Mouse (Mus musculus) MEL (cell line): ENCODE data around the gene Best3. TPM values are rescaled to one million over a fixed set of nuclear protein-coding genes. Genes with fewer than 3 reads are reported as not detected.

Source experiments
- DNase-seq: peaks from one replicate; pipeline ENCODE4 v3.0.0; 2011; ENCODE audit warnings: low read depth, low spot score
- H3K27ac ChIP-seq: 2 replicates; pipeline ENCODE4 v1.5.1; 2012; ENCODE audit warnings: low read depth, mild to moderate bottlenecking, control low read depth, low read length, moderate library complexity; ENCODE audit not compliant: control insufficient read depth
- H3K27me3 ChIP-seq, 2 experiments: fragments of 150-350 bp in 1 of 2; sonication (generic) in 1 of 2; 2 replicates each; pipeline ENCODE4 v1.6.1; 2012; ENCODE audit warnings: low read length in 2 of 2, mild to moderate bottlenecking in 2 of 2, improper control_type of control experiment in 1 of 2, moderate library complexity in 1 of 2; ENCODE audit not compliant: insufficient read depth in 2 of 2, control insufficient read depth in 1 of 2
- H3K36me3 ChIP-seq, 2 experiments: 2 replicates each; pipeline ENCODE4 v1.6.1; 2012 to 2014; ENCODE audit warnings: low read length in 2 of 2, improper control_type of control experiment in 1 of 2, inconsistent platforms in 1 of 2, mild to moderate bottlenecking in 1 of 2; ENCODE audit not compliant: insufficient read depth in 2 of 2, control insufficient read depth in 1 of 2
- H3K4me1 ChIP-seq, 2 experiments: fragments of 150-350 bp in 1 of 2; sonication (generic) in 1 of 2; 2 replicates each; pipeline ENCODE4 v1.6.1; 2012; ENCODE audit warnings: low read length in 2 of 2, improper control_type of control experiment in 1 of 2, mild to moderate bottlenecking in 1 of 2; ENCODE audit not compliant: insufficient read depth in 2 of 2, control insufficient read depth in 1 of 2
- H3K4me3 ChIP-seq, 2 experiments: fragments of 150-350 bp in 1 of 2; sonication (generic) in 1 of 2; 2 replicates each; pipeline ENCODE4 v1.5.1; 2012; ENCODE audit warnings: low read depth in 2 of 2, low read length in 2 of 2, mild to moderate bottlenecking in 2 of 2, moderate library complexity in 2 of 2, control low read depth in 1 of 2, improper control_type of control experiment in 1 of 2; ENCODE audit not compliant: control insufficient read depth in 1 of 2, insufficient read depth in 1 of 2
- H3K79me2 ChIP-seq: 2 replicates; pipeline ENCODE4 v1.6.1; 2012; ENCODE audit warnings: mild to moderate bottlenecking, low read length, moderate library complexity; ENCODE audit not compliant: control insufficient read depth, poor library complexity, insufficient read depth
- H3K9ac ChIP-seq: 2 replicates; pipeline ENCODE4 v1.6.1; 2012; ENCODE audit warnings: low read depth, mild to moderate bottlenecking, control low read depth, low read length, moderate library complexity; ENCODE audit not compliant: control insufficient read depth, poor library complexity, severe bottlenecking
- H3K9me3 ChIP-seq: fragments of 150-350 bp; sonication (generic); replicated peaks from 2 replicates; pipeline ENCODE4 v1.6.1; 2012; ENCODE audit warnings: mild to moderate bottlenecking, low read length, improper control_type of control experiment, moderate library complexity; ENCODE audit not compliant: insufficient read depth
- BHLHE40 ChIP-seq: IDR thresholded peaks from 2 replicates; pipeline ENCODE4 v1.6.1; 2012; ENCODE audit warnings: low read depth, mild to moderate bottlenecking, inconsistent platforms, low read length, improper control_type of control experiment, borderline replicate concordance
- CHD2 ChIP-seq: IDR thresholded peaks from 2 replicates; pipeline ENCODE4 v1.6.1; 2011; ENCODE audit warnings: low read length, improper control_type of control experiment
- CTCF ChIP-seq, 3 experiments: IDR thresholded peaks in 2 of 3; conservative IDR thresholded peaks in 1 of 3; 2 replicates each; pipeline ENCODE4 v1.5.1; 2011 to 2012; ENCODE audit warnings: low read length in 3 of 3, low read depth in 2 of 3, mild to moderate bottlenecking in 2 of 3, improper control_type of control experiment in 1 of 3, inconsistent platforms in 1 of 3, mixed read lengths in 1 of 3, moderate library complexity in 1 of 3; ENCODE audit not compliant: control insufficient read depth in 1 of 3, insufficient read depth in 1 of 3, poor library complexity in 1 of 3, severe bottlenecking in 1 of 3
- E2F4 ChIP-seq: IDR thresholded peaks from 2 replicates; pipeline ENCODE4 v1.6.1; 2011; ENCODE audit warnings: low read depth, low read length, improper control_type of control experiment, borderline replicate concordance
- GABPA ChIP-seq: IDR thresholded peaks from 2 replicates; pipeline ENCODE4 v1.6.1; 2012; ENCODE audit warnings: low read depth, mild to moderate bottlenecking, inconsistent platforms, low read length, improper control_type of control experiment, moderate library complexity
- JUND ChIP-seq: IDR thresholded peaks from 2 replicates; pipeline ENCODE4 v1.6.1; 2011; ENCODE audit warnings: low read depth, mild to moderate bottlenecking, improper control_type of control experiment, low read length
- MAFK ChIP-seq: IDR thresholded peaks from 2 replicates; pipeline ENCODE4 v1.6.1; 2011; ENCODE audit warnings: low read depth, mild to moderate bottlenecking, low read length, improper control_type of control experiment, borderline replicate concordance
- MEF2A ChIP-seq: IDR thresholded peaks from 2 replicates; pipeline ENCODE4 v1.6.1; 2014; ENCODE audit warnings: low read depth, mild to moderate bottlenecking, inconsistent platforms, low read length, improper control_type of control experiment; ENCODE audit not compliant: poor library complexity, insufficient replicate concordance, severe bottlenecking; ENCODE audit errors: extremely low read depth
- MYC ChIP-seq: IDR thresholded peaks from 2 replicates; pipeline ENCODE4 v1.6.1; 2011; ENCODE audit warnings: low read depth, mild to moderate bottlenecking, low read length, improper control_type of control experiment, moderate library complexity
- NELFE ChIP-seq: IDR thresholded peaks from 2 replicates; pipeline ENCODE4 v1.6.1; 2011; ENCODE audit warnings: low read depth, low read length, improper control_type of control experiment
- NRF1 ChIP-seq: IDR thresholded peaks from 2 replicates; pipeline ENCODE4 v1.6.1; 2014; ENCODE audit warnings: low read depth, mild to moderate bottlenecking, inconsistent platforms, low read length, improper control_type of control experiment, moderate library complexity; ENCODE audit not compliant: poor library complexity, insufficient read depth, severe bottlenecking
- POLR2A ChIP-seq, 2 experiments: IDR thresholded peaks; 2 replicates each; pipeline ENCODE4 v1.6.1; 2011 to 2012; ENCODE audit warnings: low read length in 2 of 2, mild to moderate bottlenecking in 2 of 2, control low read depth in 1 of 2, improper control_type of control experiment in 1 of 2, low read depth in 1 of 2, moderate library complexity in 1 of 2; ENCODE audit not compliant: control insufficient read depth in 1 of 2, insufficient read depth in 1 of 2, poor library complexity in 1 of 2
- RAD21 ChIP-seq: IDR thresholded peaks from 2 replicates; pipeline ENCODE4 v1.6.1; 2011; ENCODE audit warnings: mild to moderate bottlenecking, low read depth, low read length, improper control_type of control experiment
- SIN3A ChIP-seq: IDR thresholded peaks from 2 replicates; pipeline ENCODE4 v1.6.1; 2012; ENCODE audit warnings: low read length, improper control_type of control experiment, inconsistent platforms
- SMC3 ChIP-seq: IDR thresholded peaks from 2 replicates; pipeline ENCODE4 v1.6.1; 2011; ENCODE audit warnings: low read depth, low read length, improper control_type of control experiment
- TAL1 ChIP-seq: IDR thresholded peaks from 2 replicates; pipeline ENCODE4 v1.6.1; 2012; ENCODE audit warnings: mild to moderate bottlenecking, inconsistent platforms, low read length, moderate library complexity, mixed read lengths
- TBP ChIP-seq: IDR thresholded peaks from 2 replicates; pipeline ENCODE4 v1.8.0; 2011; ENCODE audit warnings: low read depth, low read length, improper control_type of control experiment
- USF2 ChIP-seq, 2 experiments: IDR thresholded peaks; 2 replicates each; pipeline ENCODE4 v1.6.1; 2011 to 2012; ENCODE audit warnings: improper control_type of control experiment in 2 of 2, low read length in 2 of 2, borderline replicate concordance in 1 of 2, inconsistent platforms in 1 of 2, low read depth in 1 of 2, mild to moderate bottlenecking in 1 of 2; ENCODE audit not compliant: insufficient read depth in 1 of 2
- ZKSCAN1 ChIP-seq: IDR thresholded peaks from 2 replicates; pipeline ENCODE4 v1.6.1; 2012; ENCODE audit warnings: low read depth, mild to moderate bottlenecking, inconsistent platforms, low read length, improper control_type of control experiment, moderate library complexity
- ZMIZ1 ChIP-seq: IDR thresholded peaks from 2 replicates; pipeline ENCODE4 v1.6.1; 2012; ENCODE audit warnings: low read depth, mild to moderate bottlenecking, inconsistent platforms, low read length, improper control_type of control experiment, moderate library complexity
- ZNF384 ChIP-seq: IDR thresholded peaks from 2 replicates; pipeline ENCODE4 v1.6.1; 2012; ENCODE audit warnings: low read depth, mild to moderate bottlenecking, inconsistent platforms, low read length, improper control_type of control experiment
- polyA plus RNA-seq, 2 experiments: library from polyadenylated mRNA; stranded (reverse) in 1 of 2; unstranded in 1 of 2; fragments of >175 nt in 1 of 2; fragments of >200 nt in 1 of 2; gene quantifications; 2 replicates each; pipeline versions ENCODE4 v1.2.1 to v1.2.4; 2012; ENCODE audit warnings: low replicate concordance in 2 of 2, low read depth in 1 of 2; ENCODE audit not compliant: insufficient read length in 2 of 2, insufficient read depth in 1 of 2, missing spikeins in 1 of 2
- total RNA-seq: library from RNA; depleted of rRNA; stranded (reverse); fragments of 300-350 nt; gene quantifications from 2 replicates; pipeline ENCODE4 v1.2.3, GENCODE M21; 2012

Gene Best3
- total and polyA plus RNA-seq, 3 experiments: not detected

DNA sequence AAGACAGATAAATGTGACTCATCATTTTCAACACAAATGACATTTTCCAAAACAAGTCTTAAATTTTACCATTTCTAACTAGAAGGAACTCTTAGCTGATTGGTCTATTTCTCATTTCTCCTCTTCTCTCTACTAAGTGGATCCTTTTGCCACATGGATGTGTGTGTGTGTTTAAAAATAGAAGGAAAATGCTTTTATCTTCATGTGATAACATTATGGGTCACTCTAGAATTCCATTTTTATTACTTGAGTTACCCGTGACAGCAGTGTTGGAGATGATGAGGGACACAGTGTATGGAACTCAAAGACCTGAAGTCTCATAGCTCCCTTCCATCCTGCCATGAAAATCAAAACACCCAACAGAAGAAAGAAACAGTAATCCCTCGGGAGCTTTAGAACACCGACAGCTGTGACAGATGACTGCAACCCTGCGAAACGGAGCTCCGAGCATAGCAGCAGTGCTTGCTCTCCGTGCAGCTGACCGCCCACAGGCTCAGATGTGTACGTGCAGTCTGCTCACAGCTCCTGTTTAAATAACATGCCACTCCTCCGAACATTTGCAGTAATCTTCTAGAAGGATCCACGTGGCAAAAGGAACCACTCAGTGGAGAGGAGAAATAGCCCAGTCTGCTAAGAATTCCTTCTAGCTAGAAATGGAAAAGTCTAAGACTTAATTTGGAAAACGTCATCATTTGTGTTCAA is 27.7 kb downstream of the Best3 start:
- Histone ChIP-seq H3K36me3 (no peaks in the 10 kb centered on the region), H3K4me3 (no peak overlapping the region), H3K27ac (no peak overlapping the region), H3K9ac (no peak overlapping the region), H3K9me3 (no peaks in the 10 kb centered on the region), H3K4me1 (no peaks in the 10 kb centered on the region), H3K79me2 (no peaks in the 10 kb centered on the region), H3K27me3 (no peaks in the 10 kb centered on the region)
- no peak for TF ChIP-seq SIN3A
- no peak for TF ChIP-seq NELFE
- no peak for TF ChIP-seq ZKSCAN1
- no peak for TF ChIP-seq MEF2A
- TF ChIP-seq BHLHE40: no peak
- TF ChIP-seq TBP: no peak
- no peak for TF ChIP-seq SMC3
- no peak for TF ChIP-seq RAD21
- no peak for TF ChIP-seq TAL1
- TF ChIP-seq MAFK: no peak
- no peak for TF ChIP-seq CTCF (IDR thresholded peaks at IDR 0.05 in 2 of 3, conservative IDR thresholded peaks at IDR 0.05 in 1 of 3; ENCODE audit: control insufficient read depth in 1 of 3, insufficient read depth in 1 of 3, low read depth in 2 of 3, low read length in 3 of 3, poor library complexity in 1 of 3, severe bottlenecking in 1 of 3)
- TF ChIP-seq ZMIZ1: no peak
- no peak for TF ChIP-seq MYC
- TF ChIP-seq CHD2: no peak
- TF ChIP-seq USF2 (IDR thresholded peaks at IDR 0.05; ENCODE audit: borderline replicate concordance in 1 of 2, insufficient read depth in 1 of 2, low read depth in 1 of 2, low read length in 2 of 2): no peak
- TF ChIP-seq POLR2A (IDR thresholded peaks at IDR 0.05; ENCODE audit: control insufficient read depth in 1 of 2, insufficient read depth in 1 of 2, low read depth in 1 of 2, low read length in 2 of 2, poor library complexity in 1 of 2): no peak
- TF ChIP-seq JUND: no peak
- TF ChIP-seq GABPA: no peak
- no peak for TF ChIP-seq ZNF384
- no peak for TF ChIP-seq E2F4
- DNase-seq: no peak

DNA sequence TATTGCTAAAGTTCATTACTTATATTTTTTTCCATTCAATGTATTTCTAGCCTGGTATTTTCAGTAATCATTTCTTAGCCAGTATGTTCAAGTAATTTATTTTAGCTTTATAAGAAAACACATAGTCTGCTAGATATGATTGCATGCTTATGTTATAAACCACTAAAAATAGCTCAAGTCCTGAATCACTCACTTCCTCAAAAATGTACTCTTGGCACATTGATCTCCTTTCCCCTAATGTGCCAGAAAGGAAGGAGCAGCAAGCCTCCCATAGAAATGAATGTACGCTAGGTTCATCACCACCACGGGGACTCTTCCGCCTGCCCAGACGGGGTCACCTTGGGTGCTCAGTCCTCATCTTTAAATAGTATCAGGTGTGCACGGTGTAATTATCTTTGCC is 28.5 kb downstream of the Best3 start:
- TF ChIP-seq NRF1: no peak
- DNase-seq: no peak
- Histone ChIP-seq H3K27ac (no peak overlapping the region), H3K4me1 (no peaks in the 10 kb centered on the region), H3K9me3 (no peaks in the 10 kb centered on the region), H3K36me3 (no peaks in the 10 kb centered on the region), H3K4me3 (no peak overlapping the region), H3K9ac (no peak overlapping the region), H3K27me3 (no peaks in the 10 kb centered on the region), H3K79me2 (no peaks in the 10 kb centered on the region)
